Mouse (Mus musculus): ENCODE measurements around the gene Fbln5.

GRCm38 (mm10) chr12:101776383-101776782 lies 42.5 kb downstream of the Fbln5 start:
- no peak for TF ChIP-seq POLR2A (IDR thresholded peaks at IDR 0.05; ENCODE audit: insufficient read length, low read depth)
- TF ChIP-seq SRF (IDR thresholded peaks at IDR 0.05; ENCODE audit: control insufficient read depth, insufficient read length, low read depth) = no peak
- TF ChIP-seq TCF12 (IDR thresholded peaks at IDR 0.05; ENCODE audit: insufficient read depth, poor library complexity, severe bottlenecking) = no peak
